Mouse (Mus musculus) duodenum, adult 2 months (tissue): ENCODE data around the gene Vmn1r3. TPM values are rescaled to one million over a fixed set of nuclear protein-coding genes. Genes with fewer than 3 reads are reported as not detected.

Experiments
- polyA plus RNA-seq: library from polyadenylated mRNA; depleted of rRNA; stranded (reverse); fragments of >200 nt; gene quantifications from 2 replicates; pipeline ENCODE4 v1.2.3, GENCODE M21; 2012; ENCODE audit warnings: low replicate concordance; rRNA removed

The Vmn1r3 gene
- not detected in 2 replicates for polyA plus RNA-seq

GRCm38 (mm10) chr4:3185258-3185657 is at the start of gene Vmn1r3:
Vmn1r3 (minus strand) TSS chr4:3185358.

DNA sequence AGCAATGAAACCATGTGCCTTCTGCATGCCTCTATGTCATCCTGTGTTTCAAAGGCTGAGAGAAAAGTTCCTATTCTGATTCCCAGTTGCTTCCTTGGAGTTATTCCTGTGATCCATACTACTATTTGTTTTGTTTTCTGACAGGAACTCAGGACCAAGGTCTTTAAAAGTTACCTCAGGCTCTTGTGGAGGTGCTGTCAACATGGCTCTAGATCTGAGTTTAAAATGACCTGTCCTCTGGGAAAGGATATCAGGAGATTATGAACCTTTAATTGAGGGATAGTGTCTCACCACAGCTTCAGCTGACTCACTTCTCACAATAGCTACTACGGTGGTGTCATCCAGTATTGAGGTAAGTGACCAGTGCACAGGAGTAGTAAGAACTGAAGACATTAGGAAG is 18.1 kb downstream of the Vmn1r3 start, which contains the start of gene Vmn1r2:
Gene Vmn1r2 (plus strand): TSS at position 301 of the 400 bp plus-strand sequence.

Other genes with a start within 250 kb of the Vmn1r3 start
- not detected in 2 replicates for gene Vmn1r2, start 18.0 kb downstream of the Vmn1r3 start, polyA plus RNA-seq